Mouse (Mus musculus): Measurements from ENCODE around the gene Stox2.

DNA sequence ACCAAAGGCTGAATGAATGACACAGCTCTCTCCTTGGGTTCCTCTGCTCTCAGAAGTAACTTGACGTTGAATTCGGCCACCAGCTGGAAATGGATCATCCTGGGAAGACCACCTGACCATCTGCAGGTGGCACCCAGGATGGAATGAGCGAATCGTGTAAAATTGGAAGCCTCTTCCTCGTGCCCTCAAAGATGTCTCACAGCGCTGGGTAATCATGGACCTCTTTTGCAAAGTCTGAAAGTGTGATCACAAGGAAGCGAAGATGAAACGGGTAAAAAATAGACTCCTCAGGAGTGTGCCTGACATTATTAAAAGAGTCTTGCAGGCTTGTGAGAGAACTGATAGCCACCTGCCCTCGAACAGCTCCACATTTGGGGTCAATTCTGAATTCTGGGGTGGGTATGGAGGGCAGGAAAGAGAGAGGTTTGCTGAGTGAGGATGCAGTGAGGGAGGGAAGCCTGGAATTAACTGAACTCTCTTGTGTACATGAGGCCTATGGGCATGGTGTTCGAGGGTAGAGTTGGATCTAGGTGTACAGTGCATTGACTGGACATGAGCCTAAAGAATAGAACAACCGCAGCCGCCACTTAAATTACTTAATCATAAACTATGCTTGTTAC is 160.0 kb downstream of the Stox2 start:
- TF ChIP-seq GATA1 (IDR thresholded peaks at IDR 0.05; ENCODE audit: borderline replicate concordance, low read length) (no peak), CTCF (IDR thresholded peaks at IDR 0.05; ENCODE audit: low read depth, low read length) (no peak), TAL1 (conservative IDR thresholded peaks at IDR 0.05; ENCODE audit: low read depth, low read length) (no peak), POLR2AphosphoS5 (IDR thresholded peaks at IDR 0.05; ENCODE audit: insufficient replicate concordance, low read depth, low read length) (no peak), GATA2 (IDR thresholded peaks at IDR 0.05; ENCODE audit: borderline replicate concordance, low read depth, low read length) (no peak)

Data from G1E (cell line).